Mouse (Mus musculus) thymus, adult 2 months (tissue): ENCODE data around the gene Ugt1a6b.
"Not testable (repeated sequence)": the region's sequence is repeated elsewhere in the genome, so short reads cannot be mapped to it uniquely, and the experiment has no call there.

ENCODE experiments used
- CTCF ChIP-seq: fragments of 200-500 bp; IDR thresholded peaks from 2 replicates; pipeline ENCODE4 v1.5.1; 2012; ENCODE audit warnings: mild to moderate bottlenecking, control low read depth, low read length, moderate library complexity, borderline replicate concordance; ENCODE audit not compliant: control insufficient read depth, poor library complexity, insufficient read depth; ENCODE audit errors: extremely low read depth
- POLR2A ChIP-seq: fragments of 200-500 bp; IDR thresholded peaks from 2 replicates; pipeline ENCODE4 v1.6.1; 2012; ENCODE audit warnings: mild to moderate bottlenecking, low read length, control low read depth, moderate library complexity; ENCODE audit not compliant: control insufficient read depth, poor library complexity, insufficient read depth; ENCODE audit errors: extremely low read depth

DNA sequence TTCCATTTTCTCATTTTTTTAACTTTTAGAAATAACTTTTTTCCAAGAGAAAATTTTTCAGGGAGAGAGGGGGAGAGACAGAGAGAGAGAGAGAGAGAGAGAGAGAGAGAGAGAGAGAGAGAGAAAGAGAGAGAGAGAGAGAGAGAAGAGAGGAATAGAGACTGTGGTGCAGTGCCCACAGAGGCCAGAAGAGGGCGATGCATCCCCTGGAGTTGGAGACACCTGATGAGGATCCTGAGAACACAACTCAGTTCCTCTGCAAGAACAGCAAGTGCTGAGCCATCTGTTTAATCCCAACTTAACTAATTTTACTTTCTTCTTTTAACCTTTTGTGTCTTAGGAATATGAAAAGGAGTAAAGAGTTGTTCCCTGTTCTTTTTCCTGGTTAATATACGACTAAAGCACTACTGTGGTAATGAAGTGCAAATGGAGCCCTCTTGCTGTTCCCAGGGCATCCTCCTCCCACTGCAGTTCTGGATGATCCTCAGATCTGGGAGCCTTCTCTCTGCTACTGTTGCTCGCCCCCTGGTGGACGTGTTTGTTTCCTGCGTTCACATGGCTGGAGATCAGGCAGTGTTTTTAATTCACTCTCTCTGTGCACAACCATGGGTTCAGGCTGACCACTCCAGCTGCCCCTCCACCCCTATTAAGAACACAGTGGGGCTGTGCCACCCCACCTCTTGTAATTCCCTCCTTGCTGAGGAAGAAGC, 41.1 kb downstream of the Ugt1a6b start:
- not testable (repeated sequence) for TF ChIP-seq CTCF, POLR2A
